Mouse (Mus musculus) midbrain, embryonic 11.5 days (tissue): ENCODE measurements around the gene Serpini1. TPM values are rescaled to one million over a fixed set of nuclear protein-coding genes. Genes with fewer than 3 reads are reported as not detected.

ENCODE experiments used
- ATAC-seq: fragments of 200-750 bp; cut with Nextera tagmentation; 2 replicates; pipeline ENCODE4 v1.8.0; 2017; ENCODE audit warnings: moderate TSS enrichment, moderate library complexity; ENCODE audit not compliant: low FRiP score
- DNase-seq: peaks from one replicate; pipeline ENCODE4 v3.0.0; 2015; ENCODE audit warnings: low spot score; ENCODE audit errors: missing footprints
- H3K27ac ChIP-seq: fragments of 300-500 bp; sonication (generic); 2 replicates; pipeline ENCODE4 v1.5.1; 2014; ENCODE audit warnings: low read depth, low read length
- H3K27me3 ChIP-seq: fragments of 300-500 bp; sonication (generic); 2 replicates; pipeline ENCODE4 v1.6.1; 2014; ENCODE audit warnings: mild to moderate bottlenecking, low read length, moderate library complexity, mixed read lengths; ENCODE audit not compliant: control insufficient read depth, insufficient read depth
- H3K36me3 ChIP-seq: fragments of 300-500 bp; sonication (generic); 2 replicates; pipeline ENCODE4 v1.6.1; 2014; ENCODE audit warnings: mild to moderate bottlenecking, low read length, moderate library complexity, mixed read lengths; ENCODE audit not compliant: control insufficient read depth, insufficient read depth
- H3K4me1 ChIP-seq: fragments of 300-500 bp; sonication (generic); 2 replicates; pipeline ENCODE4 v1.6.1; 2014; ENCODE audit warnings: low read length; ENCODE audit not compliant: control insufficient read depth, insufficient read depth
- H3K4me2 ChIP-seq: fragments of 300-500 bp; sonication (generic); 2 replicates; pipeline ENCODE4 v1.6.1; 2014; ENCODE audit warnings: mild to moderate bottlenecking, moderate library complexity
- H3K4me3 ChIP-seq: fragments of 300-500 bp; sonication (generic); 2 replicates; pipeline ENCODE4 v1.5.1; 2014; ENCODE audit warnings: low read depth, low read length
- H3K9ac ChIP-seq: fragments of 300-500 bp; sonication (generic); 2 replicates; pipeline ENCODE4 v1.6.1; 2014; ENCODE audit warnings: low read length
- H3K9me3 ChIP-seq: fragments of 300-500 bp; sonication (generic); 2 replicates; pipeline ENCODE4 v1.6.1; 2016; ENCODE audit warnings: low read length; ENCODE audit not compliant: control insufficient read depth
- WGBS: fragments of 180-500 bp; shearing (Covaris S2); extraction: QIAGEN DNeasy Blood & Tissue Kit; methylation state at CpG from one replicate; pipeline ENCODE4 v1.1.7; 2014; 5-methylcytosine and 5-hydroxymethylcytosine counted together
- polyA plus RNA-seq: library from polyadenylated mRNA; unstranded; fragments of >200 nt; fragmentation: Nextera tagmentation; extraction: Ambion mirVana; gene quantifications from 2 replicates; pipeline ENCODE4 v1.2.1, GENCODE M21; 2014

Gene Serpini1
- polyA plus RNA-seq, result 30.2 and 34.2 TPM in 2 replicates

DNA sequence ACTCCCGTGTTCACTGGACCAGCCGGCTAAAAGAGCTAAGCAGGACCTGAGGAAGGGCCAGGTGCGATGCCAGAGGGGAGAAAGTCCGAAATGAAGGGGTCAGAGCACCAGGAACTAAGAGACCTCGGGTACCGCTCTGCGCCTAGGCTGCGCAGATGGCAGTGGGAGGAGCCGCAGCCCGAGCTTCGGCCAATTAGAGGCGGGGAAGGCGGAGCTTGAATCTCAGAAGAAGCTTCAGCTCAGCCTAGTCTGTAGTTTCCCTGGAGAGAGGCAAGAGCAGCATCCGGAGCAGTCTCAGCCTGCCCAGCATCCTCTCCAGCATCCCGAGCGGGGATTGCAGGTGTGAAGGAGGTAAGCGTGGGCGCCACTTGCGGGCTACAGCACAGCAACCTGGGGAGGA, at the start of gene Serpini1:
Gene Serpini1 (plus strand): TSS at position 256 of the 400 bp plus-strand sequence.
- Histone ChIP-seq H3K4me2 (peak within 1 kb of the TSS; percentile 71), H3K27ac (peak within 1 kb of the TSS; percentile 49), H3K4me3 (peak within 1 kb of the TSS; percentile 89), H3K36me3 (no peaks in the 10 kb centered on the region), H3K9me3 (no peaks in the 10 kb centered on the region), H3K27me3 (no peaks in the 10 kb centered on the region), H3K9ac (peak within 1 kb of the TSS; percentile 87), H3K4me1 (peaks cover 3% of the 10 kb centered on the region; the same call in 1 of the 2 replicates)
- no peak for DNase-seq
- under 1% methylated on average over 19 of the region's 19 CpGs for WGBS
- peak; percentile 93 for ATAC-seq

DNA sequence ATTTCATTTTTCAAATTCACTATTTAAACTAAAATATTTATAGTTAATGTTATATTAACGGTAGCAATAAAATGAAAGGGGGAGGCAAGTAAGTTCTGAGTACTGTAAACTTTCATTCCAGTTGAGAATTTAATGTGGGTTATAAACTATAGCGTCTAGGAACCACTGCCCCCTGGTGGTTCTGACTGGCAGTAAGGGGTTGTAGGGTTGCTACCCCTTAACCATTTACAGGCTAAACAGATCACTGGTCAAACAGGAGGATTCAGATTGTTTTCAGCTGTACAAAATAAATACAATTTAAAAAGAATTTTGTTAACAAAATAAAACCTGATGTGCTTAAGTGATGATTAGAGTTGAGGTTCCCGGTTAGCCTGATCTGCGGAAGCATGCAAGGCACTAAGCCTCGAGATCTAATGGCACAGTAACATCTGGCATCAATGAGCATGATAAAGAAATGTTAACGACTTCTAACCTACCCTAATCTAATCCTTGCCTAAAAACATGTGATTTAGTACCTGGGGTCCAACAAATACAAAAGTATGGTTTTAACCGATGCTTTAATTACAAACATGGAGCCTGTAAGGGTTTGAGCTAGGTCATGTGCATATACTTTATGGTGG, 39.6 kb upstream of the Serpini1 start:
- Histone ChIP-seq H3K4me2 (no peak overlapping the region), H3K9ac (no peak overlapping the region), H3K9me3 (no peaks in the 10 kb centered on the region), H3K4me1 (no peaks in the 10 kb centered on the region), H3K27ac (no peak overlapping the region), H3K4me3 (no peak overlapping the region), H3K27me3 (no peaks in the 10 kb centered on the region), H3K36me3 (peaks cover 2% of the 10 kb centered on the region; the same call in 1 of the 2 replicates)
- WGBS, result 76% methylated on average over 7 of the region's 7 CpGs
- DNase-seq, result peak; percentile 86
- peak; percentile 62; the same call in 1 of the 2 replicates for ATAC-seq

DNA sequence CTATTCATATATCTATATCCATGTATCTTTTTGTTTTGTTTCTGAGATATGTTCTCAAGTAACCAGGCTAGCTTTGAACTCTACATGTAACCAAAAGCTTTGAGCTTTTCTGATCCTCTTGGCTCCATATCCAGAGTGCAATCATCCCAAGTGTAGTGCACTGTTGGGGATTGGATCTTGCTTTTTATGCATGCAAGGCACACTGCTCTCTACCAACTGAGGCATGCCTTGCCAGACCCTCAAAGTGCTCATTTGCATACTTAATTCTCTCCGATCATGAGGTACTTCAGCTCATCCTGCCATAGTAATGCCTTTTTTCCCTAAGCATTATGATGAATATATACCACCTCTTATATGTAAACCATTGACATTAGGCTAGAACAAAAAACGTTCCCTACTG, 36.0 kb upstream of the Serpini1 start:
- H3K36me3 ChIP-seq, result no peaks in the 10 kb centered on the region; the same call in 1 of the 2 replicates
- H3K9ac ChIP-seq, result no peak overlapping the region
- DNase-seq (no peak), ATAC-seq (no peak)
- H3K27ac ChIP-seq, result no peak overlapping the region
- no peak overlapping the region for H3K4me2 ChIP-seq
- H3K4me1 ChIP-seq, result no peaks in the 10 kb centered on the region
- 76% methylated on average over 2 of the region's 2 CpGs for WGBS
- no peaks in the 10 kb centered on the region for H3K9me3 ChIP-seq
- no peaks in the 10 kb centered on the region for H3K27me3 ChIP-seq
- H3K4me3 ChIP-seq, result no peak overlapping the region

DNA sequence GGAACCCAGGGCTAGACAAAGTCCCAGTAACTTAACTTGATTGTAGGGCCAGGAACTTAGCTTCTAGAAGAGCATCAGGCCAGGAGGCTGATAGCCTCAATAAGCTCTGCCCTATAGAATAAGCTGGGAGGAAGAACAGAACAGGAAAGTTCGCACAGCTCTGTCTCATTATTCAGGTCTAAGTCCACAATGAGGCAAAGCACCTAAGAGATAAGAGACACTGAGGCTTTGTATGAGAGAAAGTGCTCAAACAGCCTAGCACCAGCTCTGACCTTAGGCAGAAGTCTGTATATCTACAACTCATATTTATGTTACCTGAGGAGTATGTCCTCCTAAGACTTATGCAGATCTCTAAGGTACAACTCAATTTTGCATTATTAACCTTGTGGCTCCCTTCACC, 34.8 kb upstream of the Serpini1 start:
- DNase-seq (no peak), ATAC-seq (no peak)
- H3K27me3 ChIP-seq, result no peaks in the 10 kb centered on the region
- H3K9ac ChIP-seq, result no peak overlapping the region
- no peak overlapping the region for H3K27ac ChIP-seq
- WGBS, result 83% methylated on average over 1 of the region's 1 CpGs
- no peaks in the 10 kb centered on the region for H3K9me3 ChIP-seq
- no peaks in the 10 kb centered on the region; the same call in 1 of the 2 replicates for H3K36me3 ChIP-seq
- no peaks in the 10 kb centered on the region for H3K4me1 ChIP-seq
- no peak overlapping the region for H3K4me2 ChIP-seq
- no peak overlapping the region for H3K4me3 ChIP-seq

DNA sequence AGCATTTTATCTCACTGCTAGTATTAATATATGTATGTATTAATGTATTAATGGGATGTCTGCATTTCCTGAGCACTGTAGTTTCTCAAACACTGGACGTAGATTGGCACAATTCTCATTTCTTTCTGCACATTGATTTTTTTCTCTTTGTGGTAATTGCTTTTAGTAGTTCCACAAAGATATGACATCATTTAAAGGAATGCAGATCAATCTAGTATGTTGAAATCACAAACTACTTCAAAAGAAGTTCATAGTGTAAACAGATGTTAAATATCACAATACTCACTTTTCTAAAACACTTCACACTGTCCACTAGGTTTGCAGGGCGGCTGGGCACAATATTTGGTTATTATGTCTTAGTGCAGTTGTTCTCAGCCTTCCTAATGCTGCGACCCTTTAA, 26.3 kb upstream of the Serpini1 start:
- DNase-seq (no peak), ATAC-seq (no peak)
- no peak overlapping the region for H3K4me2 ChIP-seq
- H3K36me3 ChIP-seq, result no peaks in the 10 kb centered on the region; the same call in 1 of the 2 replicates
- H3K4me3 ChIP-seq, result no peak overlapping the region
- WGBS, result 91% methylated on average over 3 of the region's 3 CpGs
- H3K9ac ChIP-seq, result no peak overlapping the region
- no peak overlapping the region for H3K27ac ChIP-seq
- H3K9me3 ChIP-seq, result no peaks in the 10 kb centered on the region
- no peaks in the 10 kb centered on the region for H3K4me1 ChIP-seq
- H3K27me3 ChIP-seq, result no peaks in the 10 kb centered on the region

DNA sequence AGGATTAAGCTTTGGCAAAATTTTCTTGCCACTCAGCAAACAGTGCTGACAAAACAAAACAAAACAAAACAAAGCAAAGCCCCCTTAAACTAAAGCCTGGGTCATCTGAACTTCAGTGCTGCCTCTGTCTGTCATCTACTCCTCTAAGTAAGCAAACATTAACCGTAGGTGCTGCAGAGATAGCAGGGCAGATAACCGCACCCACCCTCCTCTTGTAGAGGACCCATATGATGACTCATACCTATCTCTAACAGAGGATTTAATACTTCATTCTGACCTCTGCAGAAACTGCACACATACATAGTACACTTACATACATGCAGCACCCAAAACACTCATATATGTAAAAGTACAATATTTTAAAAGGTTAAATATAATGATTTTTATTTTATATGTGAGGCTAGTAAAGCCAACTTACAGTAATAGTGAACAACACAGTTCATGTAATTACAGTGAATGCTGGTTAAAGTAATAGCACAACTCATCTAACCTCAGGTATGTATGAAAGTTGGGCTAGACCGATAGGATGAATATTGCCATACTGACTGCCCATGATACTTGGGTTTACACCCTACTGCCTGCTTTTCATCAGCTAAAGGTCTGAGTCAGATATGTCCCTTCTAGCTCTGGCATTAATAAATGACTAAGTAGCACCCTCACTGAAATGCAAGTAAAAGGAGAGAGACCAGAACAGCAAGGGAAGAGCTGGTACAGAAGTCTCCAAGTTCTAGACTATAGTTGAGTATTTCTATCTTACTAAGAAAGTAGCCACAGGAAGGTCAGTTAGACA, 23.1 kb upstream of the Serpini1 start:
- no peak for ATAC-seq
- no peak overlapping the region for H3K4me2 ChIP-seq
- 84% methylated on average over 3 of the region's 3 CpGs for WGBS
- no peaks in the 10 kb centered on the region for H3K4me1 ChIP-seq
- no peak for DNase-seq
- no peak overlapping the region for H3K27ac ChIP-seq
- H3K9me3 ChIP-seq, result no peaks in the 10 kb centered on the region
- no peaks in the 10 kb centered on the region for H3K36me3 ChIP-seq
- no peak overlapping the region for H3K9ac ChIP-seq
- H3K27me3 ChIP-seq, result no peaks in the 10 kb centered on the region
- no peak overlapping the region for H3K4me3 ChIP-seq

DNA sequence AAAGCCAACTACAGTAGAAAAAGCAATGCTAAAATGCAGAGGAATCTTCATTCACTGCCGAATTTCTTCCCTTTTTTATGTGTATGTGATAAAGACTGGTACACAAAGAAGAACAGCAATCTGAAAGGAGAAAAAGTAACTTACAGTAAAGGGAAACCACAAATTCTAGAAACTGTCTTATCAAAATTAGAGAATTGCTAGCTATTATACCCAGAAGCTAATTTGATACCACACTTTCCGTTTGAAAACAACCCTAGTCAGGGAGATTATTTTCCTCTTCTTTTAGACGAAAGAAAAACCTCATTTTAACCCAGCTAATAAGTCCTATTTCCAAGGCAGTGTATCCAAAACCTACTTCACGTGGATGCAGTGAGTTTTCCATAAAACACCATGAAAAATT, 16.1 kb upstream of the Serpini1 start:
- DNase-seq (no peak), ATAC-seq (no peak)
- H3K27me3 ChIP-seq, result no peaks in the 10 kb centered on the region
- no peaks in the 10 kb centered on the region for H3K9me3 ChIP-seq
- no peak overlapping the region for H3K9ac ChIP-seq
- H3K4me3 ChIP-seq, result no peak overlapping the region
- H3K4me1 ChIP-seq, result no peaks in the 10 kb centered on the region
- WGBS, result 93% methylated on average over 4 of the region's 4 CpGs
- no peak overlapping the region for H3K4me2 ChIP-seq
- no peak overlapping the region for H3K27ac ChIP-seq
- no peaks in the 10 kb centered on the region for H3K36me3 ChIP-seq

DNA sequence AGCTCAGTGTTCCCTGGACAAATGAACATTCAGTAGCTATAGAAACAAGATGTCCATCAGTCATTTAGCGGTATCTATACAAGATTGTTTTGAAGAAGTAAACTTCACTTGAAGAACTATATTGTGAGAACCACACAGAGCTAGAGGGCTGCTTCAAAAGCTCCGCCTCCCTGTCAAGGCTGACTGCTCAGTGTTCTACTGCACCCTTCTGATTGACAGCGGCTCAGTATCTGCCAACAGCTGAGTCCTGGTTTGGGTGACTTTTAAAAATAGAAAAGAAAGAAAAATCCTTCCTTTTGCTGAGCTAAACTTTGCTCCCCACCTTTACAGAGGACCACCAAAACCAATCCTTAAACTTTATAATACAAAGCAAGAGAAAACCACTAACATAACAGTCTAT, 14.5 kb upstream of the Serpini1 start:
- WGBS, result 75% methylated on average over 3 of the region's 3 CpGs

DNA sequence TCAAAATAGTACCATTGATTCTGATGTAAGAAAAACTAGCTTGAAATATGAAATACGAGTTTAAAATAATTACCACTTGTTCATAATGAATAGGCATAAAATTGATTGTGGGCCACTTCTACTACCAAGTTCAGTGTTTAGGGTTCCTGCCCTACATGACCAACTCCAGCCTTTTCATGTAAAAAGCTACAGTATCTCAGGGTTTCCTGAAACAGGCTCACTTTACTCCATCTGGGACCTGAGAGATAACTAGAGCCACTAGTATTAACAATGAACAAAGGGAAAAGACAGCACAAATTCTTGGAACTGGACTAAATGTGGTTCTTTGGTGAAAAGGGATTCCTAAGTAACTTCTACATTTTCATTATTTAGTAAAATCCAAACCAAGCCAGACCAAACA, 13.1 kb upstream of the Serpini1 start:
- no peaks in the 10 kb centered on the region for H3K36me3 ChIP-seq
- no peak overlapping the region for H3K4me2 ChIP-seq
- no peak overlapping the region for H3K9ac ChIP-seq
- H3K4me1 ChIP-seq, result no peaks in the 10 kb centered on the region
- no peaks in the 10 kb centered on the region for H3K9me3 ChIP-seq
- H3K27ac ChIP-seq, result no peak overlapping the region
- ATAC-seq, result no peak
- no peak for DNase-seq
- H3K4me3 ChIP-seq, result no peak overlapping the region
- 85% methylated on average over 1 of the region's 1 CpGs for WGBS
- no peaks in the 10 kb centered on the region for H3K27me3 ChIP-seq

More for the DNA sequence above, 14.5 kb upstream of the Serpini1 start:
- Histone ChIP-seq H3K4me3 (no peak overlapping the region), H3K36me3 (no peaks in the 10 kb centered on the region), H3K27me3 (no peaks in the 10 kb centered on the region), H3K4me2 (no peak overlapping the region), H3K9me3 (no peaks in the 10 kb centered on the region), H3K4me1 (no peaks in the 10 kb centered on the region), H3K27ac (no peak overlapping the region), H3K9ac (no peak overlapping the region)
- no peak; the same call in 1 of the 2 replicates for ATAC-seq
- no peak for DNase-seq
